Mouse (Mus musculus) lung, adult 2 months (tissue): ENCODE results near the gene Zfand6.

Experiments used
- CTCF ChIP-seq: fragments of 200-500 bp; IDR thresholded peaks from 2 replicates; pipeline ENCODE4 v1.5.1; 2011; ENCODE audit warnings: mild to moderate bottlenecking, low read length, control low read depth; ENCODE audit not compliant: insufficient read depth
- POLR2A ChIP-seq: fragments of 200-500 bp; IDR thresholded peaks from 2 replicates; pipeline ENCODE4 v1.6.1; 2011; ENCODE audit warnings: low read depth, mild to moderate bottlenecking, control low read depth, low read length, borderline replicate concordance; ENCODE audit errors: extremely low read depth

DNA sequence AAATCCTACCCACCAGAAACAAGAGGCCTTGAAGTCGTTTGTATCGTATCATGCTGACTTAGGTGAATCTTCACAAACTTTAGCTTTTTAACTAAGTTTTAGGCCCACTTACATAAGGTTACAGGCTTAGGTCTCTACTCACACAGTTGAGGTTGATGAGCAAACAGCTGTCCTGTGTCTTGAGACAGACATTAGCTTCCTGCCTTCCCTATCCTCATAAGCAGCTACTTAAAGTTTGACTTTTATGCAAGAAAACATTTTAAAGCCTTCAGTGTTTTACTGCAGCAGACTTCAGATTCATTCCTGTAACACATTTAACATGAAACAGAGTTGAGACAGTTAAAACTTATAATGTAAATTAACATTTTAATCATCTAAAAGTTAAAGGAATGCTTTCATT is 37.0 kb downstream of the Zfand6 start:
- TF ChIP-seq CTCF (no peak), POLR2A (no peak)
